Mouse (Mus musculus) lung, postnatal 0 days (tissue): ENCODE measurements around the gene Ccdc154.

ENCODE experiments used
- CTCF ChIP-seq: IDR thresholded peaks from 2 replicates; pipeline ENCODE4 v1.5.1; 2016; ENCODE audit warnings: antibody characterized with exemption, mild to moderate bottlenecking
- EP300 ChIP-seq: IDR thresholded peaks from 2 replicates; pipeline ENCODE4 v1.6.1; 2016; ENCODE audit warnings: antibody characterized with exemption, mild to moderate bottlenecking, control low read depth

- no peak for TF ChIP-seq CTCF
- no peak for TF ChIP-seq EP300
Observed at GRCm38 (mm10) chr17:25138803-25139202, 23.5 kb upstream of the Ccdc154 start.
